Mouse (Mus musculus) embryonic fibroblast, embryonic 13.5 days (primary cell): ENCODE data around the gene Polr1d. TPM values are rescaled to one million over a fixed set of nuclear protein-coding genes. Genes with fewer than 3 reads are reported as not detected.

Source experiments
- H3K27ac ChIP-seq: 2 replicates; pipeline ENCODE4 v1.5.1; 2012; ENCODE audit warnings: low read length, control low read depth, inconsistent platforms; ENCODE audit not compliant: insufficient read depth
- H3K4me1 ChIP-seq: 2 replicates; pipeline ENCODE4 v1.6.1; 2011; ENCODE audit warnings: low read length; ENCODE audit not compliant: control insufficient read depth, insufficient read depth
- H3K4me3 ChIP-seq: 2 replicates; pipeline ENCODE4 v1.5.1; 2011; ENCODE audit warnings: mild to moderate bottlenecking, control low read depth, low read length; ENCODE audit not compliant: insufficient read depth
- CTCF ChIP-seq: IDR thresholded peaks from 2 replicates; pipeline ENCODE4 v1.5.1; 2011; ENCODE audit warnings: mild to moderate bottlenecking, control low read depth, low read length, moderate library complexity, borderline replicate concordance; ENCODE audit not compliant: insufficient read depth
- POLR2A ChIP-seq: IDR thresholded peaks from 2 replicates; pipeline ENCODE4 v1.6.1; 2011; ENCODE audit warnings: low read depth, mild to moderate bottlenecking, control low read depth, low read length, moderate library complexity
- polyA plus RNA-seq: library from polyadenylated mRNA; stranded (reverse); fragments of >200 nt; gene quantifications from 2 replicates; pipeline ENCODE4 v1.2.4, GENCODE M21; 2011; ENCODE audit warnings: low read depth; ENCODE audit not compliant: missing spikeins, insufficient read length

Polr1d gene
- 119 and 141 TPM in 2 replicates for polyA plus RNA-seq

DNA sequence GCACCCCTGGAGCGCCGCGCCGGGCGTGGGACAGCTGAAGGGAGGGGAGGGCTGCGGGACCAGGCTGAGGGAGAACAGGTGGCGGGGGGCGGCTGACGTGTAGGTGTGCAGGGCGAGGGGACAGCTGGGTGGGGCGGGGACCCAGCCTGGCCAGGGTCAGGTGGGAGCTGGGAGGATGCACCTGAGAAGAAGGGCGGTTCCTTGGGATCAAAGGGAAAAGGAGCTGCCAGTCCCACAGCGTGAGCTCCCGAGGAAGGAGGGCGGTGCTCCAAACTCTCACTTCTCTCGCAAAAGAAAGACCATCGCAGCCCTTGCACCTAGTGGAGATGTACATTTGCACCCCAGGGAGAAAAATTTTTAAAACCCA lies at the start of gene Polr1d:
Gene Polr1d (plus strand): TSS at position 252 of the 367 bp plus-strand sequence.
- TF ChIP-seq CTCF: no peak
- no peak for TF ChIP-seq POLR2A
- Histone ChIP-seq H3K4me1 (peaks cover 6% of the 10 kb centered on the region; the same call in 1 of the 2 replicates), H3K27ac (peak within 1 kb of the TSS; percentile 36), H3K4me3 (peak within 1 kb of the TSS; percentile 100)

DNA sequence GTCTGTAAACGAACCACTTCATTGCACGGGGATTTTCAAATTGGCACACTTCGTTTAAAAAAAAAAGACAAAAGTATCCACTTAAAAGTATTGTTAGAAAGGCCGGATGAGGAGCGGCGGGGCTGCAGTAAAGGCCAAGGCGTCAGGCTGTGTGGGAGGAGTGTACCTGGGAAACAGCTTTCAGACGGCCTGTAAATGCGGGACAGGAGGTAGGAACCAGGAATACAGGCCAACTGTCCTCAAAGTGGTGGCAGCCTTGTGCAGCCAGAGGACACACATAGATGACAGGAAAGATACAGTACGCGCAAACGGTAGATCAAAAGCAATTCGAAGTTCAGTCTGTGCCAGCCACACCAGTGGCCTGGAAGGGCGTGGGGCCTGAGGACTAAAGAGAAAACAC lies 45.6 kb upstream of the Polr1d start:
- Histone ChIP-seq H3K4me1 (no peaks in the 10 kb centered on the region), H3K27ac (no peak overlapping the region), H3K4me3 (no peak overlapping the region)
- TF ChIP-seq POLR2A (no peak), CTCF (no peak)

DNA sequence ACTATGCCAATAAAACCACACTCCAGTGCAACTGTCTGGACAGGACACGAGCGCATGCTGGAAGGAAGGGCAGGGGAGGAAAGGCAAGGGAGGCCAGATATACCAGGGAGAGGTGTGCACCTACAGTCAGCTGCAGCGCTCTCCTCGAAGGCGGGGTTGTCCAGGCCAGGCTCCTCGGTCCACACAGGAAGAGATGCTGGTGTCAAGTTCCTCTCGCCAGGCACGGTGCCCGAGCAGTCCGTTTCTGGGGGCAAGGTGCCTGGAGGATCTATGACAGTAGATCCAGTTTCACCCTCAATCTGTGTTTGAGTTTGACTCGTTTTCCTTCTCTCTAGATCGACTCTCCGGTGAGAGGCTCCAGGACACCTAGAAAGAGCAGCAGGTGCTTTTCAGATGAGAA lies 43.7 kb upstream of the Polr1d start:
- H3K4me3 ChIP-seq: no peak overlapping the region
- TF ChIP-seq CTCF (no peak), POLR2A (no peak)
- no peaks in the 10 kb centered on the region for H3K4me1 ChIP-seq
- H3K27ac ChIP-seq: no peak overlapping the region

DNA sequence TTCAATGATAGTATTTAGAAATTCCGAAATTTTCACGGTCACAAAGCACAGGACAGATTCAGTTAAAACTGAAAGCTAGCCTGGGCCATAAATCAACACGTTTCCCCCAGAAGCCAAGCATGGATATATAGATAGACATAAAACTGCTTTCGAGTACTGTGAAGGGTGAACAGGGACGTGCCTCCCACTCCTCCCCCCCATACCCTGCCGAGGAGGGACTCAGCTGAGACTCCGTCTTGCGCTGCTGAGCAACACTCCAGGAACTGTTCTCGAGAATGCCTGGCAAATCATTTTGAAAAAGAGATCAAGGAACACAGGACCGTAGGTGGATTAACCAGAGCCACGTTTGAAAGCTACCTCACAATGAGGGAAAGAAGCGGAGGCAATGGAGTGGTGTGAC lies 42.6 kb upstream of the Polr1d start:
- Histone ChIP-seq H3K4me1 (no peaks in the 10 kb centered on the region), H3K4me3 (no peak overlapping the region), H3K27ac (no peak overlapping the region)
- TF ChIP-seq POLR2A (no peak), CTCF (no peak)

DNA sequence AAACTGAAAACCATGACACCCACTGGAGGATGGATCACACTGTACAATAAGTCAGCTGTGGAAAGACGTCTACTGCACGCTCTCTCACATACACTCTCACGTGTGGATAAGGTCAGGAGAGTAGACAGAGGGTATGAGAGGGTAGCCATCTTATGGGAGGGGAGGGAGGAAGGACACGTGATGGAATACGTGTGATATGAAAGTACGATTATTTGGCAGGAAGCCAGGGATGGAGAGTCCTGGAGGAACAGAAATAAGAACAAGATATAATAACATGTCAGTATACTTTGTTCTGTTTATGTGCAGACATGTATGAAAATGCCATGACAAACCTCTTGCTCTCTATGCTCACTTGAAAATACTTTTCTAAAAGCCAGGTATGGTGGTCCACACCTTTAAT lies 41.5 kb upstream of the Polr1d start:
- no peak for TF ChIP-seq CTCF
- TF ChIP-seq POLR2A: no peak
- H3K27ac ChIP-seq: no peak overlapping the region
- no peak overlapping the region for H3K4me3 ChIP-seq
- no peaks in the 10 kb centered on the region for H3K4me1 ChIP-seq

DNA sequence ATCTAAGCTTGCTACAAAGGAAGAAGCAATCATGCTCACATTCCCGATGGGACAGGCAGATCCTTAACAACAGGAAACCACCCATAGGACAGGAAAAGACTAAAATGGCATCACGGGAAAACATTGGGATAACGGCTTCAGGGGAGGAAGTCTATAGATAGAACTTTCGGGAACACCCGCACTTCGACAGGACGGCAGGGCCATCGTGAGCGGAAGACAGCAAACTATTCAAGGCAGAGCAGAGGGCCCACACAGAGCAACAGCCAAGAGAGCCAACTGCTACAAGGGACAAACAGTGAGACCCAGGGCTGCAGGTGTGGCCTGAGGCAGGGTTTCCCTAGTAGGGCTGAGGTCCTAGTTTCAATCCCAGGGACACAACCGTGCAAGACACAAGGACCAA lies 40.8 kb upstream of the Polr1d start:
- Histone ChIP-seq H3K4me3 (no peak overlapping the region), H3K4me1 (no peaks in the 10 kb centered on the region), H3K27ac (no peak overlapping the region)
- no peak for TF ChIP-seq POLR2A
- TF ChIP-seq CTCF: no peak

DNA sequence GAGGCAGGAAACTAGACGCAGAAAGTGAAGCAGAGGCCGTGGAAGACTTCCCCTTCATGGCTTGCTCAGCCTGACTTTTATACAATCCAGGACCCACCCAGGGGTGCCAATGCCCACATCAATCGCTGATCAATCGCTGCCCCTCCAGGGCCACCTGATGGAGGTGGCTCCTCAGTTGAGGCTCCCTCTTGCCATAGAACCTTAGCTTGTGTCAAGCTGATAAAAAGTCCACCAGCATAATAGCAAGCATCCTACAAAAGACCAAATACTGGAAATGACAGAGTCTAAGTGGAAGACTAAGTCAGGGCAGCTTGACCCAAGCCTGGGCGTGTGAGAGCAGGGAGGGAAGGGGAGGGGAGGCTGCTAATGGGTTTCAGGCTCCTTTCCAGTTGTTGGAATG lies 40.2 kb upstream of the Polr1d start:
- Histone ChIP-seq H3K4me1 (no peaks in the 10 kb centered on the region), H3K27ac (no peak overlapping the region), H3K4me3 (no peak overlapping the region)
- TF ChIP-seq CTCF (no peak), POLR2A (no peak)

DNA sequence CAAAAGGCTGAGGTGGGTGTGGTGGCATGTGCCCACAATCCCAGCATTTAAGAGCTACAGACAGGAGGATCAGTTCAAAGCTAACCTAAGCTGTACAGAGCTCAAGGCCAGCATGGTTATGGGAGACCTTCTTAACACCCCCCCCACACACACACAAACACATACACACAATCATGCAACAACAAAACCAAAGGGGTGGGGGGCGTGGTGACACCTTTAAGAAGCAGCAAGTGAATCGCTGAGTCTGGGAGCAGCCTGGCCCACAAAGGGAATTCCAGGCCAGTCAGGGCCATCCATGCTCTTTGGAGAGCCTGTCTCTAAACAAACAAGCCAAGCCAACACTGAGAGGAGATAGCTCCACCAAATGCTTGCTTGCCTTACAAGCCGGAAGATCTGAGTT lies 39.2 kb upstream of the Polr1d start:
- Histone ChIP-seq H3K4me1 (no peaks in the 10 kb centered on the region), H3K4me3 (no peak overlapping the region), H3K27ac (no peak overlapping the region)
- no peak for TF ChIP-seq CTCF
- TF ChIP-seq POLR2A: no peak

DNA sequence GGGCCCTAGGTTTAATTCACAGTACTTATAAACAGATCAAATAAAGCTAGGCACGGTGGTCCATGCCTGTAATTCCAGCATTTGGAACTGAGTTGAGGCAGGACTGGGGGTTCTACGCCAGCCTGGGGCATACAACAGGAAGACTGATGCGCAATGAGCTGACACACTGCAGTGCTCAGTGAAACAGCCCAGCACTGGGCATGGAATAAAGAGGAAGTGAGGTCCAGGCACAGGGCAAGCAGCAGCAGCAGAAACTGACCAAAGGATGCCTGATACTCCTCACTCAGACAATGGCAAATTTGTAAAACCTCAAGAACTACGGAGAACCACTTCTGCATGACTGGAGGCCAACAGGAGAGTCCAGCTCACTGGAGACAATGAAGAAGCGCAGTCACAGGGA lies 37.5 kb upstream of the Polr1d start:
- Histone ChIP-seq H3K4me3 (no peak overlapping the region), H3K4me1 (no peaks in the 10 kb centered on the region), H3K27ac (no peak overlapping the region)
- TF ChIP-seq POLR2A (no peak), CTCF (no peak)

DNA sequence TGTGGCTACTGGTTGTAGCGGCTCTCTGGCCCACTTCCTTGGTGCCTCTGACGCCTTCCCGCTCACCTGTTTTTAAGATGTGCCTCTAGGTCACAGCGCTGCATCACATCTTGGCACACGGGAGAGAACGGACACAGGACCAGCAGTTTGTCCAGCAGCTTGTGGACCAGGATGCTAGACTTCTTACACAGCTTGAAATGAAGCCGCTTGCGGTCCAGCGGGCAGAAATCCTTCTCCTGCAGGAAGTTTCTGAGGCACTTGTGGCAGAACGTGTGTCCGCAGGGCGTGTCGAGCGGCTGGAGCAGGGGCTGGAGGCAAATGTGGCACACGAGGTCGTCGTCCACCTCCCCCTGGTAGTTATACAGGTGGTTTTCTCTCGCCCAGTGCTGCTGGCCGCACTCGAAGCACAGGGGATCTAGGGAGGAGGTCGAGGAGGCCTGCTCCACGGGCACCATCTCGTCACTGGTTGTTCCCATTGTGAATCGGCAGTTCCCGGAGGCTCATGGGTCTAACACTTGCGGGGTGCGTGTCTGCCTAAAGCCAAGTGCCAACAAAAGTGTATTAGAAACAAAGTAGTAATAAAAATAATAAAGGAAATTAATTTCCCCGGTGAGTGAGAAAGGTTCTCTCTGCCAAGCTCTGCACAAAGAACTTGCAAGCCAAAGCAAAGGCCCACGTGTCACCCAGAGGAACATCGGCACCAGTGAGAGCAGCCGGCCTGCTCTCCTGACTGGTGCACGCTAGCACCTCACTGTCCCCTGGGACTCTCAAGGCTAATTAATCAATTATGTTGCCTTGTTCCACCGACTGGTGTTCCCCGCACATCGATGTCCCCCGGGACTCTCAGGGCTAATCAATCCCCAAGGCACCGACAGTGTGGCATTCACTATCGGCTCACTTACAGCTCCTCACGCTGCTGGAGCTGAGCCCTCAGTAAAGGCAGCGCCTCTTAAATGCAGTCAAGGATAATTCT lies 34.6 kb upstream of the Polr1d start:
- Histone ChIP-seq H3K4me1 (no peaks in the 10 kb centered on the region), H3K4me3 (no peak overlapping the region), H3K27ac (no peak overlapping the region)
- TF ChIP-seq CTCF (no peak), POLR2A (no peak)

DNA sequence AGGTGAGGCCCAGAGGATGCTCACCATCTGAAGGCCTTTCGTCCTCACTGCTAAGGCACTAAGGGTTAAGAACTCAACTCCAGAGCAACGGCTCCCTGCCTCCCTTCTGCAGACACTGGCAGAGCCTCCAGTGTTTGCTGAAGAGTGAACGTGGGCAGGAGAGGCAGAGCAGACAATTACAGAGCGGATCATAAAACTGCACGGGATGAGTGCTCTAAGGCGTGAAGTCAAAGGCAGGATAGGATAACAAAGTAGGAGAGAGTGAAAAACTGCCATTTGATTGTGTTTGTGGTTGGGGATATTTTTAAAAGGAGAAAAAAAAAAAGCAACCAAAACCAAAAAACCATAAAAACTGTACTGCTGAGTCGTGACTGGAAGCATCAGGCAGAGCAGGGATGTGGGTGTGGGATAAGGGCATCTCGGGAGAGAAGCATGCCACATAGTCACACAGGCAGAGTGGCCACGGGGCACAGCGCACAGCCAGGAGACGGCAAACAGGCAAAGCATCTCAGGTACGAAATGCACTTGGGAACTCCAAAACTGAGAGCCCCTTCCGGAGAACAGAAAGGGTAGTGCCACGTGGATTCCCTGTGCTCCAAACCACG lies 33.5 kb upstream of the Polr1d start:
- no peak overlapping the region for H3K27ac ChIP-seq
- H3K4me1 ChIP-seq: no peaks in the 10 kb centered on the region
- TF ChIP-seq POLR2A (no peak), CTCF (no peak)
- no peak overlapping the region for H3K4me3 ChIP-seq
